Mouse (Mus musculus): ENCODE measurements around the gene Ankef1. TPM values are rescaled to one million over a fixed set of nuclear protein-coding genes. Genes with fewer than 3 reads are reported as not detected.

Gene Ankef1
- polyA plus RNA-seq, 2 experiments, result not detected

GRCm38 (mm10) chr2:136483058-136483457 lies 18.7 kb upstream of the Ankef1 start:
- no peak for DNase-seq (ENCODE audit: low read depth in 3 of 3, low spot score in 3 of 3)
- no peak overlapping the region for H3K4me3 ChIP-seq (ENCODE audit: insufficient read depth in 1 of 2, low read depth in 2 of 2, low read length in 2 of 2)
- no peak overlapping the region for H3K4me2 ChIP-seq (ENCODE audit: low read depth)
- no peak for ATAC-seq (ENCODE audit: insufficient read depth)
- H3K9ac ChIP-seq (replicated peaks), result no peak overlapping the region
- H3K27ac ChIP-seq, result no peak overlapping the region
- H3K9me3 ChIP-seq (ENCODE audit: control insufficient read depth, low read length), result no peaks in the 10 kb centered on the region
- H3K36me3 ChIP-seq (replicated peaks; ENCODE audit: control insufficient read depth, insufficient read depth, low read depth), result no peaks in the 10 kb centered on the region
- 58% methylated on average over 3 of the region's 3 CpGs for WGBS (ENCODE audit: insufficient replicate concordance)
- TF ChIP-seq CTCF (IDR thresholded peaks at IDR 0.05; ENCODE audit: low read depth) (no peak), EP300 (IDR thresholded peaks at IDR 0.05; ENCODE audit: low read depth) (no peak)
- no peaks in the 10 kb centered on the region for H3K4me1 ChIP-seq (replicated peaks; ENCODE audit: control insufficient read depth in 2 of 2, insufficient read depth in 2 of 2, low read length in 1 of 2)
- H3K27me3 ChIP-seq (ENCODE audit: control insufficient read depth, insufficient read depth, low read length), result no peaks in the 10 kb centered on the region

- Histone ChIP-seq H3K4me3 (ENCODE audit: insufficient read depth in 1 of 2, low read depth in 2 of 2, low read length in 2 of 2) (no peak overlapping the region), H3K36me3 (replicated peaks; ENCODE audit: control insufficient read depth, insufficient read depth, low read depth) (no peaks in the 10 kb centered on the region), H3K9me3 (ENCODE audit: control insufficient read depth, low read length) (no peaks in the 10 kb centered on the region), H3K4me1 (replicated peaks; ENCODE audit: control insufficient read depth in 2 of 2, insufficient read depth in 2 of 2, low read length in 1 of 2) (no peaks in the 10 kb centered on the region), H3K27me3 (ENCODE audit: control insufficient read depth, insufficient read depth, low read length) (no peaks in the 10 kb centered on the region), H3K27ac (no peak overlapping the region), H3K4me2 (ENCODE audit: low read depth) (no peak overlapping the region), H3K9ac (replicated peaks) (no peak overlapping the region)
- ATAC-seq (ENCODE audit: insufficient read depth) (no peak), DNase-seq (ENCODE audit: low read depth in 3 of 3, low spot score in 3 of 3) (no peak)
- 40% methylated on average over 3 of the region's 3 CpGs for WGBS (ENCODE audit: insufficient replicate concordance)
- TF ChIP-seq EP300 (IDR thresholded peaks at IDR 0.05; ENCODE audit: low read depth), result no peak
Measured at GRCm38 (mm10) chr2:136484955-136485354, 16.8 kb upstream of the Ankef1 start.

GRCm38 (mm10) chr2:136485401-136485800 lies 16.3 kb upstream of the Ankef1 start:
- H3K4me3 ChIP-seq (ENCODE audit: insufficient read depth in 1 of 2, low read depth in 2 of 2, low read length in 2 of 2), result no peak overlapping the region
- no peak overlapping the region for H3K27ac ChIP-seq
- no peak for ATAC-seq (ENCODE audit: insufficient read depth)
- H3K4me1 ChIP-seq (replicated peaks; ENCODE audit: control insufficient read depth in 2 of 2, insufficient read depth in 2 of 2, low read length in 1 of 2), result no peaks in the 10 kb centered on the region
- 75% methylated on average over 1 of the region's 1 CpGs for WGBS (ENCODE audit: insufficient replicate concordance)
- TF ChIP-seq CTCF (IDR thresholded peaks at IDR 0.05; ENCODE audit: low read depth) (no peak), EP300 (IDR thresholded peaks at IDR 0.05; ENCODE audit: low read depth) (no peak)
- H3K9ac ChIP-seq (replicated peaks), result no peak overlapping the region
- H3K27me3 ChIP-seq (ENCODE audit: control insufficient read depth, insufficient read depth, low read length), result no peaks in the 10 kb centered on the region
- no peaks in the 10 kb centered on the region for H3K36me3 ChIP-seq (replicated peaks; ENCODE audit: control insufficient read depth, insufficient read depth, low read depth)
- no peak for DNase-seq (ENCODE audit: low read depth in 3 of 3, low spot score in 3 of 3)
- no peaks in the 10 kb centered on the region for H3K9me3 ChIP-seq (ENCODE audit: control insufficient read depth, low read length)
- H3K4me2 ChIP-seq (ENCODE audit: low read depth), result no peak overlapping the region

GRCm38 (mm10) chr2:136485815-136486619 lies 15.7 kb upstream of the Ankef1 start:
- DNase-seq (ENCODE audit: low read depth in 3 of 3, low spot score in 3 of 3) (peak; percentile 39 to 45 (median 41)), ATAC-seq (ENCODE audit: insufficient read depth) (0 out of 2 replicates have a peak, but pooled peaks have one; percentile 33)
- TF ChIP-seq EP300 (IDR thresholded peaks at IDR 0.05; ENCODE audit: low read depth), result no peak
- TF ChIP-seq CTCF (IDR thresholded peaks at IDR 0.05; ENCODE audit: low read depth), result peak; percentile 47
- H3K36me3 ChIP-seq (replicated peaks; ENCODE audit: control insufficient read depth, insufficient read depth, low read depth), result no peaks in the 10 kb centered on the region
- H3K4me2 ChIP-seq (ENCODE audit: low read depth), result no peak overlapping the region
- no peaks in the 10 kb centered on the region for H3K9me3 ChIP-seq (ENCODE audit: control insufficient read depth, low read length)
- no peak overlapping the region for H3K4me3 ChIP-seq (ENCODE audit: insufficient read depth in 1 of 2, low read depth in 2 of 2, low read length in 2 of 2)
- no peak overlapping the region for H3K9ac ChIP-seq (replicated peaks)
- WGBS (ENCODE audit: insufficient replicate concordance), result 10% methylated on average over 6 of the region's 6 CpGs
- H3K4me1 ChIP-seq (replicated peaks; ENCODE audit: control insufficient read depth in 2 of 2, insufficient read depth in 2 of 2, low read length in 1 of 2), result no peaks in the 10 kb centered on the region
- no peak overlapping the region for H3K27ac ChIP-seq
- H3K27me3 ChIP-seq (ENCODE audit: control insufficient read depth, insufficient read depth, low read length), result no peaks in the 10 kb centered on the region

GRCm38 (mm10) chr2:136486986-136487385 lies 14.7 kb upstream of the Ankef1 start:
- H3K4me1 ChIP-seq (replicated peaks; ENCODE audit: control insufficient read depth in 2 of 2, insufficient read depth in 2 of 2, low read length in 1 of 2), result no peaks in the 10 kb centered on the region
- WGBS (ENCODE audit: insufficient replicate concordance), result 50% methylated on average over 5 of the region's 5 CpGs
- no peak overlapping the region for H3K9ac ChIP-seq (replicated peaks)
- no peaks in the 10 kb centered on the region for H3K27me3 ChIP-seq (ENCODE audit: control insufficient read depth, insufficient read depth, low read length)
- no peak overlapping the region for H3K4me3 ChIP-seq (ENCODE audit: insufficient read depth in 1 of 2, low read depth in 2 of 2, low read length in 2 of 2)
- no peaks in the 10 kb centered on the region for H3K36me3 ChIP-seq (replicated peaks; ENCODE audit: control insufficient read depth, insufficient read depth, low read depth)
- TF ChIP-seq CTCF (IDR thresholded peaks at IDR 0.05; ENCODE audit: low read depth), result no peak
- no peak overlapping the region for H3K27ac ChIP-seq
- DNase-seq (ENCODE audit: low read depth in 3 of 3, low spot score in 3 of 3), result no peak
- no peak for ATAC-seq (ENCODE audit: insufficient read depth)
- H3K4me2 ChIP-seq (ENCODE audit: low read depth), result no peak overlapping the region
- H3K9me3 ChIP-seq (ENCODE audit: control insufficient read depth, low read length), result no peaks in the 10 kb centered on the region

Measured in liver, embryonic 14.5 days (tissue).